Mouse (Mus musculus) heart, embryonic 10.5 days (tissue): ENCODE results near the gene Zmynd12. TPM values are rescaled to one million over a fixed set of nuclear protein-coding genes. Genes with fewer than 3 reads are reported as not detected.

Experiments
- DNase-seq: peaks from one replicate; pipeline ENCODE4 v3.0.0-alpha.2; 2017; ENCODE audit warnings: low spot score
- H3K27ac ChIP-seq: fragments of 300-500 bp; sonication (generic); 2 replicates; pipeline ENCODE4 v1.5.1; 2016; ENCODE audit warnings: mild to moderate bottlenecking
- H3K27me3 ChIP-seq: fragments of 300-500 bp; sonication (generic); 2 replicates; pipeline ENCODE4 v1.6.1; 2016; ENCODE audit warnings: mild to moderate bottlenecking; ENCODE audit not compliant: poor library complexity, insufficient read depth, severe bottlenecking
- H3K36me3 ChIP-seq: fragments of 300-500 bp; sonication (generic); 2 replicates; pipeline ENCODE4 v1.6.1; 2016; ENCODE audit warnings: mild to moderate bottlenecking, moderate library complexity
- H3K4me1 ChIP-seq: fragments of 300-500 bp; sonication (generic); 2 replicates; pipeline ENCODE4 v1.6.1; 2016; ENCODE audit warnings: mild to moderate bottlenecking
- H3K4me3 ChIP-seq: fragments of 300-500 bp; sonication (generic); 2 replicates; pipeline ENCODE4 v1.5.1; 2016; ENCODE audit warnings: mild to moderate bottlenecking, moderate library complexity
- H3K9me3 ChIP-seq: fragments of 300-500 bp; sonication (generic); 2 replicates; pipeline ENCODE4 v1.6.1; 2016; ENCODE audit warnings: mild to moderate bottlenecking, moderate library complexity
- WGBS: fragments of 180-500 bp; shearing (Covaris S2); methylation state at CpG from one replicate; pipeline ENCODE4 v1.1.7; 2016; 5-methylcytosine and 5-hydroxymethylcytosine counted together
- polyA plus RNA-seq: library from polyadenylated mRNA; unstranded; fragments of >200 nt; fragmentation: Nextera tagmentation; extraction: Ambion mirVana; gene quantifications from 2 replicates; pipeline ENCODE4 v1.2.1, GENCODE M21; 2016

The Zmynd12 gene
- polyA plus RNA-seq = 0.15 and 0.34 TPM in 2 replicates

- Histone ChIP-seq H3K4me3 (peak within 1 kb of the TSS; percentile 80), H3K4me1 (peaks cover 20% of the 10 kb centered on the region), H3K27ac (peak within 1 kb of the TSS; percentile 91), H3K27me3 (peaks cover 5% of the 10 kb centered on the region; the same call in 1 of the 2 replicates), H3K9me3 (no peaks in the 10 kb centered on the region), H3K36me3 (peaks cover 6% of the 10 kb centered on the region; the same call in 1 of the 2 replicates)
- peak; percentile 95 for DNase-seq
- WGBS = under 1% methylated on average over 52 of the region's 52 CpGs
Observed at GRCm38 (mm10) chr4:119422294-119422964, at the start of gene Zmynd12, which contains the start of gene Ppcs. Gene Zmynd12 (plus strand): TSS chr4:119422814. Gene Ppcs (minus strand): TSS chr4:119422420.

DNA sequence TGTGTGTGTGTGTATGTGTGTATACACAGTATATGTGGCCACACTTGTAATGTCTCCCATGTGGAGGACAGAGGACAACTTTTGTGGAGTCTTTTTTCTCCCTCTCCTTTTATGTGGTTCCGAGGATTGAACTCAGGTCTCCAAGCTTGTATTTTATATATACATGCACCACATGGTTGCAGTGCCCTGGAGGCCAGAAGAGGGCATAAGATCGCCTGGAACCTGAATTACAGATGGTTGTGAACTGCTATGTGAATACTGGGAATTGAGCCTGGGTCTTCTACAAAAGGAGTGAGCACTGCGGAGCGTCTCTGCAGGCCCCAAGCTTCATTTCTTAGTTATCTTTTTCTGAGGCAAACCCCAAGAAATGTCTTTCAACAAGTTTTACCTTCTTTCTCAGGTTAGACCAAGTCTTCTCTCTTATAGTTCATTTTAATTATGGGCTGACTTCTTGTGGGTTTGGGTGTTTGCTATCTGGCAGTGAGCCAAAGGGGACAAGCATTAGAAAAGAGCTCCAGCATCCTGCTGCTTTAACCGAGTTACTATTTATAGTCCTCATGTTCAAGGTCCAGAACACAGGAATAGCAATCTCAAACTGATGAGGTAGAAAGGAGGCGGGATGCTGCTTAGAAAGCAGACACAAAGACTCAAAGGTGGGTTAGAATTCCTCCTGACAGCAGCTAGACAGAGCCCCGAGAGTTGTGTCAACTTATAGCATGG is 41.0 kb upstream of the Zmynd12 start:
- WGBS = 65% methylated on average over 7 of the region's 7 CpGs
- Histone ChIP-seq H3K4me1 (peaks cover 6% of the 10 kb centered on the region), H3K27me3 (no peaks in the 10 kb centered on the region), H3K4me3 (no peak overlapping the region), H3K36me3 (no peaks in the 10 kb centered on the region), H3K27ac (no peak overlapping the region), H3K9me3 (no peaks in the 10 kb centered on the region)
- DNase-seq = no peak

DNA sequence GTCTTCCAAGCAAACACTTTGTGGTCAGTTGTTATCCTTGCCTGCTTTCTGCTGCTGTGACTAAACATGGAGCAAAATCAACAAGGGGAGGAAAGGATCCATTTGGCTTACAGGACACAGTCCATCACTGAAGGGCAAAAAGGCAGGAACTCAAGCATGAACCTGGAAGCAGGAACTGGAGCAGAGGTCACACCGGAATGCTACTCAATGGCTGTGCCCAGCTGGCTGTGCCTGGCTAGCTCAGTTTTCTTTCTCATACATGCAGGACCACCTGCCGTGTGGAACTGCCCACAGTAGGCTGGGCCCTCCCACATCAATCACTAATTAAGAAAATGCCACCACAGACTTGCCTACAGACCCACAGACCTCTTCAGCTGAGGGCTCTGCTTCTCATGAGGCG is 33.4 kb upstream of the Zmynd12 start:
- Histone ChIP-seq H3K4me1 (no peaks in the 10 kb centered on the region), H3K4me3 (no peak overlapping the region), H3K36me3 (no peaks in the 10 kb centered on the region), H3K9me3 (no peaks in the 10 kb centered on the region), H3K27ac (no peak overlapping the region), H3K27me3 (no peaks in the 10 kb centered on the region)
- 73% methylated on average over 3 of the region's 3 CpGs for WGBS
- DNase-seq = no peak

- 84% methylated on average over 1 of the region's 1 CpGs for WGBS
Observed at GRCm38 (mm10) chr4:119390369-119390768, 32.2 kb upstream of the Zmynd12 start.

GRCm38 (mm10) chr4:119398751-119399150 is 23.9 kb upstream of the Zmynd12 start:
- WGBS = 82% methylated on average over 7 of the region's 7 CpGs
- Histone ChIP-seq H3K9me3 (peaks cover 9% of the 10 kb centered on the region; the same call in 1 of the 2 replicates), H3K27ac (no peak overlapping the region), H3K36me3 (no peaks in the 10 kb centered on the region), H3K4me1 (no peaks in the 10 kb centered on the region), H3K27me3 (peaks cover 8% of the 10 kb centered on the region; the same call in 1 of the 2 replicates), H3K4me3 (no peak overlapping the region)
- DNase-seq = no peak

More at GRCm38 (mm10) chr4:119390369-119390768, 32.2 kb upstream of the Zmynd12 start:
- Histone ChIP-seq H3K4me1 (no peaks in the 10 kb centered on the region), H3K27ac (no peak overlapping the region), H3K9me3 (no peaks in the 10 kb centered on the region), H3K4me3 (no peak overlapping the region), H3K27me3 (peaks cover 5% of the 10 kb centered on the region; the same call in 1 of the 2 replicates), H3K36me3 (no peaks in the 10 kb centered on the region)
- DNase-seq = no peak

DNA sequence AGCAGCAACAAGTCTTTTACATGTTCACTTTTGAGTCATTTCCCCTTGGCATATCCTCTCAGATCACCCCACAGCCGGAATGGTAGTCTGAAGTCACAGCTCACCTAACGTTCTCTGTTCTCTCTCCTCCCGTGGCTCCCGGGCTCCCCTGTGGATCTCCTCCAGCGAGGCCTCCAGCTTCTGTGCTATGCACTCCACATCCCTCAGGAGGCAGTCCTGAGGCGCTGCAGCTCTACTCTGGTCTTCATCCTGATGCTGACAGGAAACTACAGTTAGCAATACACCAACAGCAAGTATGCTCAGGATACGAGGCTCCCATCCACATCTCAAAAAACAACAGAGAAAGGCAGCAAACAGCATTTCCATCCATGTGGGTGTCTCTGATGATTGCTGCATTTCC is 21.7 kb upstream of the Zmynd12 start:
- Histone ChIP-seq H3K27ac (no peak overlapping the region), H3K36me3 (no peaks in the 10 kb centered on the region), H3K4me1 (no peaks in the 10 kb centered on the region), H3K9me3 (peaks cover 9% of the 10 kb centered on the region; the same call in 1 of the 2 replicates), H3K27me3 (no peaks in the 10 kb centered on the region), H3K4me3 (no peak overlapping the region)
- WGBS = 64% methylated on average over 7 of the region's 7 CpGs
- no peak for DNase-seq

GRCm38 (mm10) chr4:119403431-119403830 is 19.2 kb upstream of the Zmynd12 start:
- Histone ChIP-seq H3K36me3 (no peaks in the 10 kb centered on the region), H3K4me1 (no peaks in the 10 kb centered on the region), H3K4me3 (no peak overlapping the region), H3K27me3 (no peaks in the 10 kb centered on the region), H3K27ac (no peak overlapping the region), H3K9me3 (peaks cover 9% of the 10 kb centered on the region; the same call in 1 of the 2 replicates)
- no peak for DNase-seq
- WGBS = 86% methylated on average over 2 of the region's 2 CpGs

DNA sequence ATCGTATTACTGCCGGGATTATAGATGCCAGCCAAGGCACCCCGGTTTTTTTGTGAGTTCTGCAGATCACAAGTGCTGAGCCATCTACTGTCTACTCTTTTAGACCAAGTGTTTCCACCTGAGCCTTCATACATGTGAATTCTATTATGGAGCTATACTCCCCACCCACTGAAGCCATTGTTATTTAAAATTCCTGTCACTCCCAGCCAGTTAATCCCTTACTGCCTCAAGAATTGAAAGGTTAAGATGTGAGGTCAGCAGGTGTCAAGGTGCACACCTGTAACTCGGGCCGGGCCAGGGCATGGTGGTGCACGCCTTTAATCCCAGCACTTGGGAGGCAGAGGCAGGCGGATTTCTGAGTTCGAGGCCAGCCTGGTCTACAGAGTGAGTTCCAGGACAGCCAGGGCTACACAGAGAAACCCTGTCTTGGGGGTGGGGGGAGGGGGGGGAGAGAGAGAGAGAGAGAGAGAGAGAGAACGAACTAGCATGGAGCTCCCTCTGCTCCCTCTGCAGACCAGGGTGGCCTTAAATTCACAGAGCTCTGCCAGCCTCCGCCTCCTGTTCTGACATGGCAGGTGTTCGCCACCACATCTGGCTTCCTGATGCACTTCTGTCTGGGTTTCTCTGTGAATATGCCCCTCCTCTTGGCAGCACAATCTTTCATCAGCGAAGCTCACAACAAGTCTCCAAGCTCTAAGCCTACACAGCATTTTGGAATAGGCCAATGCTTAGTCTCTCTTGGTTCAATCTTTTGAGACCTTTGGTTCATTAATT is 10.6 kb upstream of the Zmynd12 start:
- Histone ChIP-seq H3K4me1 (peaks cover 5% of the 10 kb centered on the region), H3K27ac (no peak overlapping the region), H3K36me3 (no peaks in the 10 kb centered on the region), H3K4me3 (no peak overlapping the region), H3K9me3 (no peaks in the 10 kb centered on the region), H3K27me3 (no peaks in the 10 kb centered on the region)
- 71% methylated on average over 12 of the region's 12 CpGs for WGBS
- no peak for DNase-seq

GRCm38 (mm10) chr4:119412791-119413190 is 9.8 kb upstream of the Zmynd12 start:
- no peak overlapping the region for H3K4me3 ChIP-seq
- no peaks in the 10 kb centered on the region for H3K9me3 ChIP-seq
- DNase-seq = no peak
- no peaks in the 10 kb centered on the region for H3K27me3 ChIP-seq
- no peaks in the 10 kb centered on the region for H3K36me3 ChIP-seq
- 66% methylated on average over 6 of the region's 6 CpGs for WGBS
- H3K27ac ChIP-seq = no peak overlapping the region
- peaks cover 5% of the 10 kb centered on the region for H3K4me1 ChIP-seq

- H3K4me3 ChIP-seq = peak within 1 kb of the TSS; percentile 72
- peak within 1 kb of the TSS; percentile 42 for H3K27ac ChIP-seq
- H3K36me3 ChIP-seq = peaks cover 6% of the 10 kb centered on the region; the same call in 1 of the 2 replicates
- peak; percentile 97 for DNase-seq
- peaks cover 5% of the 10 kb centered on the region for H3K4me1 ChIP-seq
- no peaks in the 10 kb centered on the region for H3K9me3 ChIP-seq
- under 1% methylated on average over 49 of the region's 49 CpGs for WGBS
- no peaks in the 10 kb centered on the region for H3K27me3 ChIP-seq
Observed at GRCm38 (mm10) chr4:119415072-119415753, 7.4 kb upstream of the Zmynd12 start, which contains the start of gene Ccdc30. Gene Ccdc30 (minus strand): TSS chr4:119415521.

- Histone ChIP-seq H3K4me1 (peaks cover 17% of the 10 kb centered on the region), H3K4me3 (no peak overlapping the region), H3K27ac (no peak overlapping the region), H3K9me3 (no peaks in the 10 kb centered on the region), H3K27me3 (no peaks in the 10 kb centered on the region), H3K36me3 (peaks cover 6% of the 10 kb centered on the region; the same call in 1 of the 2 replicates)
- no peak for DNase-seq
- WGBS = 70% methylated on average over 3 of the region's 3 CpGs
Observed at GRCm38 (mm10) chr4:119417270-119417669, 5.3 kb upstream of the Zmynd12 start.

DNA sequence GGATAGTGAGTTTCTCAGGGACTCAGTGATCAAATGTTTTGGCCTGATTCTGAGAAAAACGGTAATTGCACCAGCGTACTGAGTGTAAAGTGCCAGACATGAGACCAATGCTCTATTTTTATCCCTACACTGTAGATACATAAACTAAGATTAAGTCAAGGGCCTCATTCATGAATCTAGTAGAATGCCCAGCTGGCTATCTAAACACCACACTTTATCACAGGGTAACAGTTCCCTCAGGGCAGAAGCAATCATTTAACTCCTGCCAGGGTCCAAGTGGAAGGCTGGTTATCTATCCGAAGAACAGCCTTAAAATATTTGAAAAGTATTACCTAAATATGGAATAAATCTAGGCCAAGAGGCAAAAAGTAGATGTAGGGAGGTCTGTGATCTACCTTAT is 4.7 kb upstream of the Zmynd12 start:
- no peak overlapping the region for H3K27ac ChIP-seq
- WGBS = 60% methylated on average over 3 of the region's 3 CpGs
- no peak for DNase-seq
- no peak overlapping the region for H3K4me3 ChIP-seq
- peaks cover 19% of the 10 kb centered on the region for H3K4me1 ChIP-seq
- H3K27me3 ChIP-seq = no peaks in the 10 kb centered on the region
- no peaks in the 10 kb centered on the region for H3K9me3 ChIP-seq
- peaks cover 6% of the 10 kb centered on the region; the same call in 1 of the 2 replicates for H3K36me3 ChIP-seq
